Mouse (Mus musculus): ENCODE measurements around the gene Daw1. TPM values are rescaled to one million over a fixed set of nuclear protein-coding genes. Genes with fewer than 3 reads are reported as not detected.
A peak's percentile ranks its signal among the peaks of the same experiment; 100 is the strongest.

The Daw1 gene
- under 1 TPM; 0.56 to 0.90 TPM for total RNA-seq (2021)

GRCm38 (mm10) chr1:83159603-83160002 is at the start of gene Daw1:
TSS of gene Daw1 (plus strand) at chr1:83159752.
- intact Hi-C loops (cut with DNase I), result no loop called here
- DNase-seq, result peak; percentile 87

- intact Hi-C loops (cut with DNase I), result no loop called here
- no peak for DNase-seq
Observed at GRCm38 (mm10) chr1:83110992-83111391, 48.6 kb upstream of the Daw1 start.

GRCm38 (mm10) chr1:83111726-83112125 is 47.8 kb upstream of the Daw1 start:
- intact Hi-C loops (cut with DNase I), result no loop called here
- no peak for DNase-seq

GRCm38 (mm10) chr1:83116447-83117137 is 43.0 kb upstream of the Daw1 start, which contains the start of gene Ccl20:
TSS of gene Ccl20 (plus strand) at chr1:83116766.
- DNase-seq, result no peak
- intact Hi-C loops (cut with DNase I), result no loop called here

- DNase-seq, result no peak
- intact Hi-C loops (cut with DNase I), result no loop called here
Observed at GRCm38 (mm10) chr1:83117217-83117616, 42.3 kb upstream of the Daw1 start.

GRCm38 (mm10) chr1:83117661-83118060 is 41.9 kb upstream of the Daw1 start:
- DNase-seq, result no peak
- intact Hi-C loops (cut with DNase I), result no loop called here

GRCm38 (mm10) chr1:83119903-83120302 is 39.6 kb upstream of the Daw1 start:
- intact Hi-C loops (cut with DNase I), result no loop called here
- DNase-seq, result no peak

- intact Hi-C loops (cut with DNase I), result no loop called here
- no peak for DNase-seq
Observed at GRCm38 (mm10) chr1:83120312-83120711, 39.2 kb upstream of the Daw1 start.

GRCm38 (mm10) chr1:83123201-83123600 is 36.4 kb upstream of the Daw1 start:
- intact Hi-C loops (cut with DNase I), result no loop called here
- no peak for DNase-seq

- no peak for DNase-seq
- intact Hi-C loops (cut with DNase I), result no loop called here
Observed at GRCm38 (mm10) chr1:83135829-83136228, 23.7 kb upstream of the Daw1 start.

- no peak for DNase-seq
- intact Hi-C loops (cut with DNase I), result no loop called here
Observed at GRCm38 (mm10) chr1:83137847-83138246, 21.7 kb upstream of the Daw1 start.

GRCm38 (mm10) chr1:83138721-83139120 is 20.8 kb upstream of the Daw1 start:
- DNase-seq, result no peak
- intact Hi-C loops (cut with DNase I), result no loop called here

- DNase-seq, result no peak
- intact Hi-C loops (cut with DNase I), result no loop called here
Observed at GRCm38 (mm10) chr1:83141510-83141909, 18.0 kb upstream of the Daw1 start.

- no peak for DNase-seq
- intact Hi-C loops (cut with DNase I), result no loop called here
Observed at GRCm38 (mm10) chr1:83142055-83142454, 17.5 kb upstream of the Daw1 start.

- DNase-seq, result no peak
- intact Hi-C loops (cut with DNase I), result no loop called here
Observed at GRCm38 (mm10) chr1:83146547-83146946, 13.0 kb upstream of the Daw1 start.

GRCm38 (mm10) chr1:83150227-83150626 is 9.3 kb upstream of the Daw1 start:
- intact Hi-C loops (cut with DNase I), result no loop called here

GRCm38 (mm10) chr1:83152961-83153360 is 6.6 kb upstream of the Daw1 start:
- no peak for DNase-seq
- intact Hi-C loops (cut with DNase I), result no loop called here

More at GRCm38 (mm10) chr1:83150227-83150626, 9.3 kb upstream of the Daw1 start:
- DNase-seq, result no peak

GRCm38 (mm10) chr1:83156876-83157275 is 2.7 kb upstream of the Daw1 start:
- no peak for DNase-seq
- intact Hi-C loops (cut with DNase I), result no loop called here

GRCm38 (mm10) chr1:83161658-83162057 is 2.1 kb downstream of the Daw1 start:
- no peak for DNase-seq
- intact Hi-C loops (cut with DNase I), result no loop called here

GRCm38 (mm10) chr1:83164027-83164426 is 4.5 kb downstream of the Daw1 start:
- intact Hi-C loops (cut with DNase I), result no loop called here

GRCm38 (mm10) chr1:83169158-83169557 is 9.6 kb downstream of the Daw1 start:
- no peak for DNase-seq
- intact Hi-C loops (cut with DNase I), result no loop called here

More at GRCm38 (mm10) chr1:83164027-83164426, 4.5 kb downstream of the Daw1 start:
- no peak for DNase-seq

GRCm38 (mm10) chr1:83175985-83176384 is 16.4 kb downstream of the Daw1 start:
- intact Hi-C loops (cut with DNase I), result no loop called here
- DNase-seq, result no peak

- no peak for DNase-seq
- intact Hi-C loops (cut with DNase I), result no loop called here
Observed at GRCm38 (mm10) chr1:83179531-83179930, 20.0 kb downstream of the Daw1 start.
